Comparison of ENCODE assay signal across 9 mouse cellular contexts in the genomic region with DNA sequence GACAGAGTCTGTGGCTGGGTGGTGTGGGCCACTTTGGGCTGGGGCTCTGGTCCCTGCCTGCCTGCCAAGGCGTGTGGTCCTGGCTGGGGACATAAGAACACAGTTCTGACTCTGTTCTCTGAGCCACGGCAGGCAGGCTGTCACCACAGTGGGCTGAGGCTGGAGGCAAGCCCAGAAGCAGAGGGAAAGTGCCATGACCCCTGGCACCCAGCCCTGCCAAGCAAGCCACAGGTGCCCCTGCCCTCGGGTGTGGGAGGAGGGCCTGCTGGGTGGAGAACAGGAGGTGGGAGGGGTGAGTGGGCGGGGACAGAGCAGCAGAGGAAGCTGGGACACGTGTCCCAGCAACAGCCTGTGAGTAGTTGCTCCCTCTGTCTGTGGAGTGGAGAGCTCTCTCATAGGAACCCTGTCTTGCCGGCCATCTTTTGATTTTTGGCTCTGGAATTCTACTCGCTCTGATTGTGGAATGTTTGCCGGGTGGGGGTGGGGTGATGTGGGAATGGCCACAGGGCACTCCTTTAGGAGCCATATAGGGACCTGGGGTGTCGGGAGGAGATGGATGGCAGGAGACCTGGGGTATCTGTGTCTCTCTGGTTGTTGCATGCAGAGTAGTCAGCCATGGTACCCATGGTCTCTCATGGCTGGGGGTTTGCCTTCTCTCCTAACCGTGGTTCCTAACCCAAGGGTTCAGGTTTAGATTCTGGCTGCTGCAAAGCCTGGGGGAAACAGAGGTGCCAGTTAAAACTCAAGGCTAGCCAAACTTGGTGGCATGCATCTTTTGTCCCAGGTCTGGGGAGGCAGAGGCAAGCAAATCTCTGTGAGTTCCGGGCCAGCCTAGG.
DNase-seq lines count a peak whose midpoint lies in the region; ATAC-seq lines count a peak whose summit lies in the region.
"Had no signal": no experiment of that assay in that cellular context is flagged by ENCODE, and none has a peak within 500 bp of the region (broad histone marks: within the 10 kb centered on the region; RNA-seq: fewer than 3 reads in every experiment).

No protein-coding gene starts in this region.

- H3K36me3 ChIP-seq in forebrain, embryonic 15.5 days, result no peaks in the 10 kb centered on the region
- H3K36me3 ChIP-seq: midbrain, embryonic 12.5 days had no signal

- 24% methylated on average over 11 of the region's 11 CpGs for WGBS in forebrain, embryonic 15.5 days

- H3K27me3 ChIP-seq in forebrain, embryonic 15.5 days, result no peaks in the 10 kb centered on the region

- H3K27ac ChIP-seq in forebrain, embryonic 15.5 days (replicated peaks), result peak overlapping the region; percentile 51
- H3K27ac ChIP-seq: midbrain, embryonic 12.5 days had no signal

- no peak overlapping the region for H3K4me2 ChIP-seq in forebrain, embryonic 15.5 days (replicated peaks)
- H3K4me2 ChIP-seq: midbrain, embryonic 12.5 days had no signal

- peak; percentile 94 for DNase-seq in ES-CJ7 (ENCODE audit: low read depth, low spot score)
- peak; percentile 72 for DNase-seq in cerebellum, adult 11 months
- DNase-seq in heart, postnatal 25 days (ENCODE audit: low spot score), result peak; percentile 81
- DNase-seq in layer of hippocampus, adult 18-20 months (ENCODE audit: low spot score in 2 of 2), result peak; percentile 75 to 88
- DNase-seq in lung, adult 18-20 months, result peak; percentile 95 to 98
- DNase-seq in thymus, adult 18-20 months, result peak; percentile 84 to 88

- H3K9me3 ChIP-seq in forebrain, embryonic 15.5 days, result no peaks in the 10 kb centered on the region
- H3K9me3 ChIP-seq: midbrain, embryonic 12.5 days had no signal

- ATAC-seq in forebrain, embryonic 15.5 days (replicated peaks), result peak; percentile 78
- peak; percentile 62 for ATAC-seq in neutrophil, adult 5-6 weeks (ENCODE audit: extremely low read depth, insufficient number of reproducible peaks, low FRiP score, poor library complexity, severe bottlenecking)

- peaks cover 26% of the 10 kb centered on the region for H3K4me1 ChIP-seq in forebrain, embryonic 15.5 days

- intact Hi-C loops in heart, postnatal 25 days (cut with DNase I), result loop anchor here (5.0 kb wide), 1 partner anchor 118 kb away; no protein-coding TSS in a partner anchor

- no peak overlapping the region for H3K9ac ChIP-seq in forebrain, embryonic 15.5 days (replicated peaks)
- H3K9ac ChIP-seq: midbrain, embryonic 12.5 days had no signal

- H3K4me3 ChIP-seq in forebrain, embryonic 15.5 days, result no peak overlapping the region
- H3K4me3 ChIP-seq: midbrain, embryonic 12.5 days had no signal
